Mouse (Mus musculus): Measurements from ENCODE around the gene Edar. TPM values are rescaled to one million over a fixed set of nuclear protein-coding genes. Genes with fewer than 3 reads are reported as not detected.
"Not testable (repeated sequence)": the region's sequence is repeated elsewhere in the genome, so short reads cannot be mapped to it uniquely, and the experiment has no call there.

Gene Edar
- polyA plus RNA-seq (2015; fragmentation: Nextera tagmentation; extraction: Ambion mirVana) = 0.17 and 0.27 TPM in 2 replicates

- WGBS = 2% methylated on average over 20 of the region's 20 CpGs
- Histone ChIP-seq H3K9me3 (no peaks in the 10 kb centered on the region), H3K4me3 (replicated peaks) (peak within 1 kb of the TSS; percentile 15; the same call in 1 of the 2 replicates), H3K9ac (replicated peaks) (no peak within 1 kb of the TSS), H3K27ac (no peak within 1 kb of the TSS), H3K36me3 (no peaks in the 10 kb centered on the region), H3K4me2 (replicated peaks) (peak within 1 kb of the TSS; percentile 42), H3K27me3 (peaks cover 10% of the 10 kb centered on the region), H3K4me1 (replicated peaks) (peaks cover 24% of the 10 kb centered on the region)
- peak; percentile 57 for ATAC-seq
Observed at GRCm38 (mm10) chr10:58675533-58675932, at the start of gene Edar. Gene Edar, minus strand, starts transcription at chr10:58675654.

DNA sequence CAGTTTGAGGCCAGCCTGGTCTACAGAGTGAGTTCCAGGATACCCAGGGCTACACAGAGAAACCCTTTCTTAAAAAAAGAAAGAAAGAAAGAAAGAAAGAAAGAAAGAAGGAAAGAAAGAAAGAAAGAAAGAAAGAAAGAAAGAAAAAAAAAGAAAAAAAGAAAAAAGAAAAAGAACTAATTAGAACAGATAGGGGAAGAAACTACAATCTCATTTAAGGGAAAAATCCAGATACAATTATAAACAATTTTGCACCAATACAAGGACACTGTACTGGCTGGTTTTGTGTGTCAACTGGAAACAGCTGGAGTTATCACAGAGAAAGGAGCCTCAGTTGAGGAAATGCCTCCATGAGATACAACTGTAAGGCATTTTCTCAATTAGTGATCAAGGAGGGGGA lies 42.7 kb upstream of the Edar start, which contains the start of gene Gm17542:
Gene Gm17542 (minus strand): TSS at position 101 of the 400 bp plus-strand sequence.
- not testable (repeated sequence) for H3K27me3 ChIP-seq; ATAC-seq; H3K27ac ChIP-seq; H3K4me1 ChIP-seq (replicated peaks); H3K36me3 ChIP-seq; H3K9me3 ChIP-seq; H3K4me3 ChIP-seq (replicated peaks); H3K4me2 ChIP-seq (replicated peaks); H3K9ac ChIP-seq (replicated peaks)

DNA sequence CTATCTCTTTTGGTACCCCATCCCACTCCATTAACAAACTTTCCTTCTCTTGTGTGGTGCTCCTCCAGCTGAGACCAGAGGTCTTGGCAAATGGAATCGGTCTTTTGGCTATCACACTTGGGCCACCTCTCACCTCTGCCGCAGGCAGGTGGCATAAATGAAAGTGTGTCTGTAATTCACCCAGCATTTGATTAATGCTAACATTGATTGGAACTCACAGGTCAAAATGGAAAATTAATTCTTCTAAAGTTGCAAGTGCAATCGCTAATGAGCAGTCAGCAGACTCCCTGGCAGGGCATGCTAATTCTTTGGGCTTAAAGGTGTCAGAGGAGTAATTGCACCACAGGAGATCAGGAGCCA lies 39.3 kb upstream of the Edar start:
- Histone ChIP-seq H3K27ac (no peak overlapping the region), H3K27me3 (no peaks in the 10 kb centered on the region), H3K4me3 (replicated peaks) (no peak overlapping the region), H3K4me1 (replicated peaks) (no peaks in the 10 kb centered on the region), H3K9ac (replicated peaks) (no peak overlapping the region), H3K4me2 (replicated peaks) (no peak overlapping the region), H3K36me3 (no peaks in the 10 kb centered on the region), H3K9me3 (peaks cover 3% of the 10 kb centered on the region; the same call in 1 of the 2 replicates)
- 67% methylated on average over 3 of the region's 3 CpGs for WGBS
- ATAC-seq = no peak

- no peak overlapping the region for H3K9ac ChIP-seq (replicated peaks)
- H3K4me1 ChIP-seq (replicated peaks) = no peaks in the 10 kb centered on the region
- H3K36me3 ChIP-seq = no peaks in the 10 kb centered on the region
- peaks cover 3% of the 10 kb centered on the region; the same call in 1 of the 2 replicates for H3K9me3 ChIP-seq
- 59% methylated on average over 24 of the region's 24 CpGs for WGBS
- no peak overlapping the region for H3K4me3 ChIP-seq (replicated peaks)
- H3K27me3 ChIP-seq = no peaks in the 10 kb centered on the region
- H3K4me2 ChIP-seq (replicated peaks) = no peak overlapping the region
- H3K27ac ChIP-seq = no peak overlapping the region
- no peak for ATAC-seq
Observed at GRCm38 (mm10) chr10:58713855-58714788, 38.7 kb upstream of the Edar start.

DNA sequence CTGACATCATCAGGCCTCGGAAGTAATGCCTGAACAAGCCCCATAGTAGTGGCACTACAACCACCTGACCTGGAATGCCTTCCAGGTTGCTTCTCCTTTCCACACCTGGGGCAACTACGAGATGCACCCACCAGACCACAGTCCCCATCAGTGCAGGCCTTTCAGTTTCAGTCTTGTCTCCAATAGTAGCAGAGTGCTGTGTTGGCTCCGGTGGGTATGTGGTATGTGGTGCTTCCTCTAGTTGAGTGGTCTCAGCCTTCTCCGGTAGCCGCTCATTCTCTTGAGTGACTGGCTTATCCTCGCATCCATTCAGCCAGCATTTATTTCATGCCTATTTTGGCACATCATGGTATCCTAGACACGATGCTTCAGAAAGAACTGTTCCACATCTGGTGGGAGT lies 37.8 kb upstream of the Edar start:
- Histone ChIP-seq H3K4me1 (replicated peaks) (no peaks in the 10 kb centered on the region), H3K27me3 (no peaks in the 10 kb centered on the region), H3K4me3 (replicated peaks) (no peak overlapping the region), H3K9ac (replicated peaks) (no peak overlapping the region), H3K27ac (no peak overlapping the region), H3K9me3 (peaks cover 3% of the 10 kb centered on the region; the same call in 1 of the 2 replicates), H3K4me2 (replicated peaks) (no peak overlapping the region), H3K36me3 (no peaks in the 10 kb centered on the region)
- no peak for ATAC-seq
- WGBS = 92% methylated on average over 7 of the region's 7 CpGs

- Histone ChIP-seq H3K4me2 (replicated peaks) (no peak overlapping the region), H3K4me1 (replicated peaks) (no peaks in the 10 kb centered on the region), H3K9me3 (no peaks in the 10 kb centered on the region), H3K36me3 (no peaks in the 10 kb centered on the region), H3K9ac (replicated peaks) (no peak overlapping the region), H3K27ac (no peak overlapping the region), H3K27me3 (no peaks in the 10 kb centered on the region), H3K4me3 (replicated peaks) (no peak overlapping the region)
- no peak for ATAC-seq
- WGBS = 92% methylated on average over 4 of the region's 4 CpGs
Observed at GRCm38 (mm10) chr10:58709021-58709420, 33.6 kb upstream of the Edar start.

- Histone ChIP-seq H3K27me3 (no peaks in the 10 kb centered on the region), H3K4me1 (replicated peaks) (peaks cover 10% of the 10 kb centered on the region; the same call in 1 of the 2 replicates), H3K9ac (replicated peaks) (no peak overlapping the region), H3K36me3 (no peaks in the 10 kb centered on the region), H3K9me3 (no peaks in the 10 kb centered on the region), H3K4me3 (replicated peaks) (no peak overlapping the region), H3K4me2 (replicated peaks) (no peak overlapping the region), H3K27ac (no peak overlapping the region)
- peak; percentile 76 for ATAC-seq
- WGBS = 46% methylated on average over 5 of the region's 6 CpGs
Observed at GRCm38 (mm10) chr10:58700578-58700977, 25.1 kb upstream of the Edar start.

- Histone ChIP-seq H3K36me3 (no peaks in the 10 kb centered on the region), H3K27ac (no peak overlapping the region), H3K9ac (replicated peaks) (no peak overlapping the region), H3K4me3 (replicated peaks) (no peak overlapping the region), H3K27me3 (no peaks in the 10 kb centered on the region), H3K9me3 (no peaks in the 10 kb centered on the region), H3K4me2 (replicated peaks) (no peak overlapping the region), H3K4me1 (replicated peaks) (peaks cover 10% of the 10 kb centered on the region; the same call in 1 of the 2 replicates)
- 30% methylated on average over 4 of the region's 4 CpGs for WGBS
- ATAC-seq = peak; percentile 53
Observed at GRCm38 (mm10) chr10:58700160-58700559, 24.7 kb upstream of the Edar start.

- WGBS = 91% methylated on average over 4 of the region's 4 CpGs
- no peak for ATAC-seq
- no peak overlapping the region for H3K27ac ChIP-seq
Observed at GRCm38 (mm10) chr10:58698955-58699354, 23.5 kb upstream of the Edar start.

DNA sequence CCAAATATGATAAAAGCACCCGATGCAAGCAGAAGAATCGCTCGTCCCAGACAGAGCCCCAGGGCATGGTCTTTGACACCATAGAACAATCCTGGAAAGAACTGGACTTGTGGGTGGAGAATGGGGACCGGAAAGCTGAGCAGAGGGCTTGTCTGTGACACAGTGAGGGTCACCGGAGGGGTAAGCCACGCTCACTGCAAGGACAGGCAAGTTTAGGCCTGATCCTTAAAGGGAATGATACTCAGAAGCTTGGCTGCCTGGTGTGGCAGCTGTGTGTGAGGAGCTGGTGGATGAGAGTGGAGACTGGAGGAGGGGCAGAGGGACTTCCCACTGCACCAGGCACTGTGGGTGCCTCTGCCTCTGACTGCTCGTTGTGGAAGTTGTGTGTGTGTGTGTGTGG lies 15.6 kb upstream of the Edar start:
- no peaks in the 10 kb centered on the region for H3K4me1 ChIP-seq (replicated peaks)

More at GRCm38 (mm10) chr10:58698955-58699354, 23.5 kb upstream of the Edar start:
- H3K9ac ChIP-seq (replicated peaks) = no peak overlapping the region
- H3K4me3 ChIP-seq (replicated peaks) = no peak overlapping the region
- H3K27me3 ChIP-seq = no peaks in the 10 kb centered on the region
- no peaks in the 10 kb centered on the region for H3K9me3 ChIP-seq
- H3K36me3 ChIP-seq = no peaks in the 10 kb centered on the region
- peaks cover 10% of the 10 kb centered on the region; the same call in 1 of the 2 replicates for H3K4me1 ChIP-seq (replicated peaks)
- H3K4me2 ChIP-seq (replicated peaks) = no peak overlapping the region

GRCm38 (mm10) chr10:58679298-58679697 lies 3.8 kb upstream of the Edar start:
- Histone ChIP-seq H3K27ac (no peak overlapping the region), H3K36me3 (no peaks in the 10 kb centered on the region), H3K4me3 (replicated peaks) (no peak overlapping the region), H3K4me2 (replicated peaks) (no peak overlapping the region), H3K27me3 (peaks cover 10% of the 10 kb centered on the region), H3K9me3 (no peaks in the 10 kb centered on the region), H3K4me1 (replicated peaks) (0 out of 2 replicates have a peak, but pooled peaks cover 4% of the 10 kb centered on the region), H3K9ac (replicated peaks) (no peak overlapping the region)
- no peak for ATAC-seq
- 85% methylated on average over 6 of the region's 6 CpGs for WGBS

More for the DNA sequence above, 15.6 kb upstream of the Edar start:
- H3K27ac ChIP-seq = no peak overlapping the region
- WGBS = 77% methylated on average over 7 of the region's 7 CpGs
- H3K9ac ChIP-seq (replicated peaks) = no peak overlapping the region
- H3K9me3 ChIP-seq = no peaks in the 10 kb centered on the region
- no peaks in the 10 kb centered on the region for H3K36me3 ChIP-seq
- H3K4me2 ChIP-seq (replicated peaks) = no peak overlapping the region
- no peak for ATAC-seq
- no peaks in the 10 kb centered on the region for H3K27me3 ChIP-seq
- H3K4me3 ChIP-seq (replicated peaks) = no peak overlapping the region

DNA sequence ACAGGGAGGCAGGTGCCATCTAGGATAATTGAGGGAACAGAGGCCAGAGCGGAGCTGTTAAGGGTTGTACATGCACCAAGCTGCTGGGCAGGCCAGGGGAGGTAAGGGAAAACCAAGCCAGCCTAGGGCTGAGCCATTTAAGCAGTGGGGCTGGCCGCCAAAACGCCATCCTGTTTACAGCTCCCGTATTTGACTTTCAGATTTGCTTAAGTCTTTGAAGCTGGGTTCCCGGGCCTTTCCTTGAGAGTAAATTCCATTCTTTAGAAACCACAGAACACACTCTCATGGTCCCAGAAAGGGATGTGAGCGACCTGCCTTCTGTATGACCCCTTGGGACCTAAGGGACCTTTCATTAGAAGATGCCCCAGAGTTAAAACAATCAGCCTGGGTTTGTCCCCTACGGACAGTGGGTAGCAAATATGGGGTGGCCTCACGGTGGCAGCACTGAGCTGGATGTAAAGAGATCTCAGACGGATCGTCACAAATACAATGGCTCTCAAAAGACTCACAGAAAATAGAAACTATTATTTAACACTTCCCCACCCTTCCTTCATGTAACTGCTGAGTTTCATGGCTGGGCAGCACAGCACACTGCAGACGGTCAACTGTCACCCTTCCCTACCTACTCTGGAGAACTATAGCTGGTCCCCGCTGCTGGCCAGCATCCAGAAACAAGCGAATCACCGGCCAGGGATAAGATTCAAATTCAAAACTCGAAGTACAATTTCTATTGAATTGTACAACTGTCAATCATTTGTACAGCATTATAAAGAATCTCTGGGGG lies 2.0 kb downstream of the Edar start:
- H3K4me1 ChIP-seq (replicated peaks) = peaks cover 24% of the 10 kb centered on the region
- peak overlapping the region; percentile 22 for H3K4me2 ChIP-seq (replicated peaks)
- peak overlapping the region; percentile 62 for H3K27ac ChIP-seq
- peak; percentile 90 for ATAC-seq
- no peak overlapping the region for H3K9ac ChIP-seq (replicated peaks)
- 27% methylated on average over 15 of the region's 15 CpGs for WGBS
- no peak overlapping the region for H3K4me3 ChIP-seq (replicated peaks)
- H3K36me3 ChIP-seq = no peaks in the 10 kb centered on the region
- no peaks in the 10 kb centered on the region for H3K9me3 ChIP-seq
- peaks cover 6% of the 10 kb centered on the region for H3K27me3 ChIP-seq

Data from midbrain, embryonic 13.5 days (tissue).